Mouse (Mus musculus) myocyte (in vitro differentiated cells): ENCODE data around the gene Btaf1. TPM values are rescaled to one million over a fixed set of nuclear protein-coding genes. Genes with fewer than 3 reads are reported as not detected.
A peak's percentile ranks its signal among the peaks of the same experiment; 100 is the strongest.

ENCODE experiments used
- H3K27me3 ChIP-seq: one replicate; pipeline ENCODE4 v1.6.1; 2011; ENCODE audit not compliant: control insufficient read depth, insufficient read depth, insufficient read length
- H3K36me3 ChIP-seq: one replicate; pipeline ENCODE4 v1.6.1; 2011; ENCODE audit not compliant: control insufficient read depth, insufficient read depth
- H3K4me2 ChIP-seq: one replicate; pipeline ENCODE4 v1.6.1; 2011; ENCODE audit warnings: low read depth, control low read depth
- H3K4me3 ChIP-seq: one replicate; pipeline ENCODE4 v1.5.1; 2011; ENCODE audit warnings: mild to moderate bottlenecking, control low read depth, moderate library complexity
- H3K79me2 ChIP-seq: one replicate; pipeline ENCODE4 v1.6.1; 2011; ENCODE audit not compliant: control insufficient read depth, insufficient read depth
- H3ac ChIP-seq: one replicate; pipeline ENCODE4 v1.6.1; 2011; ENCODE audit not compliant: control insufficient read depth, insufficient read length
- E2F4 ChIP-seq: IDR thresholded peaks from one replicate; pipeline ENCODE4 v1.6.1; 2011; ENCODE audit warnings: mild to moderate bottlenecking, control low read depth, moderate library complexity; ENCODE audit not compliant: insufficient read depth
- MAX ChIP-seq: IDR thresholded peaks from one replicate; pipeline ENCODE4 v1.6.1; 2011; ENCODE audit warnings: low read depth, mild to moderate bottlenecking, control low read depth
- MYOD1 ChIP-seq, 3 experiments: IDR thresholded peaks; one replicate each; pipeline ENCODE4 v1.6.1; 2011; ENCODE audit warnings: control low read depth in 2 of 3, low read depth in 2 of 3, mild to moderate bottlenecking in 2 of 3, moderate library complexity in 1 of 3; ENCODE audit not compliant: insufficient read length in 2 of 3, control insufficient read depth in 1 of 3
- MYOG ChIP-seq, 3 experiments: IDR thresholded peaks; one replicate each; pipeline ENCODE4 v1.6.1; 2011; ENCODE audit warnings: control low read depth in 2 of 3, low read depth in 2 of 3, mild to moderate bottlenecking in 2 of 3; ENCODE audit not compliant: insufficient read length in 2 of 3, control insufficient read depth in 1 of 3, insufficient read depth in 1 of 3
- POLR2A ChIP-seq: IDR thresholded peaks from one replicate; pipeline ENCODE4 v1.6.1; 2011; ENCODE audit warnings: low read depth, mild to moderate bottlenecking, control low read depth, moderate library complexity; ENCODE audit not compliant: insufficient read length
- POLR2AphosphoS2 ChIP-seq: IDR thresholded peaks from one replicate; pipeline ENCODE4 v1.6.1; 2011; ENCODE audit warnings: low read depth, control low read depth; ENCODE audit not compliant: insufficient read length
- REST ChIP-seq: IDR thresholded peaks from one replicate; pipeline ENCODE4 v1.6.1; 2011; ENCODE audit warnings: mild to moderate bottlenecking, control low read depth, moderate library complexity; ENCODE audit not compliant: insufficient read depth, insufficient read length
- SRF ChIP-seq: IDR thresholded peaks from one replicate; pipeline ENCODE4 v1.6.1; 2011; ENCODE audit warnings: low read depth; ENCODE audit not compliant: control insufficient read depth, insufficient read length
- TCF12 ChIP-seq: IDR thresholded peaks from one replicate; pipeline ENCODE4 v1.6.1; 2011; ENCODE audit warnings: mild to moderate bottlenecking, control low read depth; ENCODE audit not compliant: poor library complexity, insufficient read depth, severe bottlenecking
- TCF3 ChIP-seq: IDR thresholded peaks from one replicate; pipeline ENCODE4 v1.6.1; 2011; ENCODE audit warnings: low read depth, control low read depth; ENCODE audit not compliant: insufficient read length
- USF1 ChIP-seq: IDR thresholded peaks from one replicate; pipeline ENCODE4 v1.6.1; 2011; ENCODE audit warnings: low read depth, mild to moderate bottlenecking, control low read depth, moderate library complexity
- polyA plus RNA-seq: library from polyadenylated mRNA; unstranded; fragments of >200 nt; fragmentation: generic; extraction: Trizol; gene quantifications from one replicate; pipeline ENCODE4 v1.2.1, GENCODE M21; 2012; ENCODE audit warnings: missing spikeins

The Btaf1 gene
- polyA plus RNA-seq, 1 experiment: 4.8 TPM

- Histone ChIP-seq H3K36me3 (no peaks in the 10 kb centered on the region), H3K4me3 (no peak overlapping the region), H3K27me3 (no peaks in the 10 kb centered on the region), H3K79me2 (no peaks in the 10 kb centered on the region), H3ac (no peak overlapping the region), H3K4me2 (peak overlapping the region; percentile 30)
- TF ChIP-seq MYOD1 (IDR thresholded peaks at IDR 0.05; ENCODE audit: control insufficient read depth in 1 of 3, insufficient read length in 2 of 3, low read depth in 2 of 3) (peak in 2 of 3 experiments; percentile 18 to 32), POLR2A (no peak), MYOG (IDR thresholded peaks at IDR 0.05; ENCODE audit: control insufficient read depth in 1 of 3, insufficient read depth in 1 of 3, insufficient read length in 2 of 3, low read depth in 2 of 3) (peak in 1 of 3 experiments; percentile 43)
Measured at GRCm38 (mm10) chr19:37057161-37057905, 131.5 kb downstream of the Btaf1 start.

GRCm38 (mm10) chr19:37059623-37060022 is 133.7 kb downstream of the Btaf1 start:
- H3K4me2 ChIP-seq: peak overlapping the region; percentile 33
- no peak overlapping the region for H3ac ChIP-seq
- TF ChIP-seq USF1 (no peak), MYOG (IDR thresholded peaks at IDR 0.05; ENCODE audit: control insufficient read depth in 1 of 3, insufficient read depth in 1 of 3, insufficient read length in 2 of 3, low read depth in 2 of 3) (peak in 2 of 3 experiments; percentile 22 to 70), MYOD1 (IDR thresholded peaks at IDR 0.05; ENCODE audit: control insufficient read depth in 1 of 3, insufficient read length in 2 of 3, low read depth in 2 of 3) (peak; percentile 14 to 67 (median 55))
- no peak overlapping the region for H3K4me3 ChIP-seq
- no peaks in the 10 kb centered on the region for H3K27me3 ChIP-seq
- no peaks in the 10 kb centered on the region for H3K36me3 ChIP-seq
- no peaks in the 10 kb centered on the region for H3K79me2 ChIP-seq

- Histone ChIP-seq H3K27me3 (no peaks in the 10 kb centered on the region), H3K79me2 (no peaks in the 10 kb centered on the region), H3K36me3 (no peaks in the 10 kb centered on the region), H3K4me2 (peak overlapping the region; percentile 33), H3ac (no peak overlapping the region), H3K4me3 (no peak overlapping the region)
- TF ChIP-seq SRF (no peak), REST (no peak), MAX (no peak), POLR2A (no peak), TCF3 (no peak), E2F4 (no peak), TCF12 (no peak), POLR2AphosphoS2 (no peak)
Measured at GRCm38 (mm10) chr19:37060078-37060477, 134.2 kb downstream of the Btaf1 start.

Other genes starting within 250 kb of the Btaf1 start
- not detected for gene Ppp1r3c, start 189.4 kb upstream of the Btaf1 start, polyA plus RNA-seq
- gene Tnks2, start 91.8 kb upstream of the Btaf1 start, polyA plus RNA-seq: 22.3 TPM
- 1.1 TPM for gene Fgfbp3, start 6.5 kb upstream of the Btaf1 start, polyA plus RNA-seq